8 mouse cellular contexts compared by ENCODE assay signal in genomic region chr8:125518301-125518700, GRCm38 (mm10). TPM values are rescaled to one million over a fixed set of nuclear protein-coding genes. Genes with fewer than 3 reads are reported as not detected.
DNase-seq lines count a peak whose midpoint lies in the region; ATAC-seq and TF ChIP-seq lines count a peak whose summit lies in the region.

No protein-coding gene starts in this region.

- peaks cover 15% of the 10 kb centered on the region for H3K4me1 ChIP-seq in bone marrow, adult 2 months (ENCODE audit: control insufficient read depth, insufficient read depth, low read length)
- peaks cover 15% of the 10 kb centered on the region for H3K4me1 ChIP-seq in intestine, embryonic 14.5 days (replicated peaks; ENCODE audit: control insufficient read depth, insufficient read depth, low read length)
- H3K4me1 ChIP-seq in lung, postnatal 0 days (ENCODE audit: insufficient read depth, low read depth, low read length): peaks cover 33% of the 10 kb centered on the region; the same call in 1 of the 2 replicates
- peaks cover 32% of the 10 kb centered on the region for H3K4me1 ChIP-seq in forebrain, embryonic 14.5 days (ENCODE audit: control insufficient read depth, insufficient read depth, low read length)

- H3K9ac ChIP-seq in intestine, embryonic 14.5 days (ENCODE audit: low read length): no peak overlapping the region
- no peak overlapping the region for H3K9ac ChIP-seq in lung, postnatal 0 days (replicated peaks; ENCODE audit: low read depth)
- H3K9ac ChIP-seq in forebrain, embryonic 14.5 days (ENCODE audit: low read length): no peak overlapping the region

- no peak overlapping the region for H3K4me2 ChIP-seq in intestine, embryonic 14.5 days (ENCODE audit: low read length)
- H3K4me2 ChIP-seq in lung, postnatal 0 days (replicated peaks; ENCODE audit: low read depth, low read length): no peak overlapping the region
- H3K4me2 ChIP-seq in forebrain, embryonic 14.5 days (ENCODE audit: low read length): no peak overlapping the region

- H3K36me3 ChIP-seq in intestine, embryonic 14.5 days (ENCODE audit: control insufficient read depth, insufficient read depth, low read length): no peaks in the 10 kb centered on the region
- no peaks in the 10 kb centered on the region for H3K36me3 ChIP-seq in lung, postnatal 0 days (ENCODE audit: insufficient read depth, low read length)
- H3K36me3 ChIP-seq in forebrain, embryonic 14.5 days (ENCODE audit: control insufficient read depth, insufficient read depth, low read length): no peaks in the 10 kb centered on the region

- H3K27me3 ChIP-seq in intestine, embryonic 14.5 days (replicated peaks; ENCODE audit: control insufficient read depth, insufficient read depth, low read length): no peaks in the 10 kb centered on the region
- no peaks in the 10 kb centered on the region for H3K27me3 ChIP-seq in lung, postnatal 0 days (replicated peaks; ENCODE audit: insufficient read depth, low read length)
- no peaks in the 10 kb centered on the region for H3K27me3 ChIP-seq in forebrain, embryonic 14.5 days (replicated peaks; ENCODE audit: control insufficient read depth, insufficient read depth, low read length)

- no peak for TF ChIP-seq POLR2A in bone marrow, adult 2 months (IDR thresholded peaks at IDR 0.05; ENCODE audit: borderline replicate concordance, control insufficient read depth, low read depth, low read length)

- no peak overlapping the region for H3K4me3 ChIP-seq in bone marrow, adult 2 months (replicated peaks; ENCODE audit: control insufficient read depth, low read depth, low read length)
- no peak overlapping the region for H3K4me3 ChIP-seq in intestine, embryonic 14.5 days (ENCODE audit: low read depth, low read length)
- H3K4me3 ChIP-seq in lung, postnatal 0 days (ENCODE audit: low read depth, low read length): no peak overlapping the region
- H3K4me3 ChIP-seq in forebrain, embryonic 14.5 days (ENCODE audit: low read depth, low read length): no peak overlapping the region

- WGBS in bone marrow, adult 2 months: 23% methylated on average over 6 of the region's 6 CpGs
- 73% methylated on average over 6 of the region's 6 CpGs for WGBS in intestine, embryonic 14.5 days
- 36% methylated on average over 6 of the region's 6 CpGs for WGBS in lung, postnatal 0 days
- 92% methylated on average over 6 of the region's 6 CpGs for WGBS in forebrain, embryonic 14.5 days

- 0 out of 2 replicates have a peak, but pooled peaks have one; percentile 38 for ATAC-seq in intestine, embryonic 14.5 days (replicated peaks; ENCODE audit: low FRiP score, low TSS enrichment, low read depth)
- peak; percentile 75 for ATAC-seq in lung, postnatal 0 days
- ATAC-seq in forebrain, embryonic 14.5 days: no peak

- no peak for TF ChIP-seq CTCF in bone marrow, adult 2 months (IDR thresholded peaks at IDR 0.05; ENCODE audit: control insufficient read depth, insufficient read depth, low read length)
- TF ChIP-seq CTCF in lung, postnatal 0 days (IDR thresholded peaks at IDR 0.05): no peak

- peak; percentile 62 for TF ChIP-seq EP300 in lung, postnatal 0 days (IDR thresholded peaks at IDR 0.05)

- H3K27ac ChIP-seq in bone marrow, adult 2 months (ENCODE audit: control insufficient read depth, insufficient read depth, low read depth, low read length, poor library complexity): peak overlapping the region; percentile 69
- H3K27ac ChIP-seq in intestine, embryonic 14.5 days (ENCODE audit: low read depth): peak overlapping the region; percentile 24; the same call in 1 of the 2 replicates
- peak overlapping the region; percentile 84 for H3K27ac ChIP-seq in lung, postnatal 0 days (ENCODE audit: low read length)
- no peak overlapping the region for H3K27ac ChIP-seq in forebrain, embryonic 14.5 days (ENCODE audit: low read depth, low read length)

- DNase-seq in cerebellum, adult 9-11 months: peak; percentile 32
- DNase-seq in cerebellum, adult 11-12 months: no peak
- DNase-seq in intestine, embryonic 14.5 days (ENCODE audit: low spot score): no peak
- DNase-seq in lung, postnatal 0 days (ENCODE audit: low spot score): peak; percentile 89
- no peak for DNase-seq in forebrain, embryonic 14.5 days (ENCODE audit: low spot score)
- DNase-seq in cerebellum, adult 9-10 months: no peak
- no peak for DNase-seq in urinary bladder, postnatal 4 days (ENCODE audit: low spot score in 2 of 2)

- no peaks in the 10 kb centered on the region for H3K9me3 ChIP-seq in intestine, embryonic 14.5 days (ENCODE audit: control insufficient read depth, low read length)
- no peaks in the 10 kb centered on the region for H3K9me3 ChIP-seq in lung, postnatal 0 days (ENCODE audit: low read length)
- H3K9me3 ChIP-seq in forebrain, embryonic 14.5 days (replicated peaks; ENCODE audit: control insufficient read depth, low read length): no peaks in the 10 kb centered on the region

RNA-seq across cellular contexts. Expression of gene Sipa1l2, which starts 51.3 kb away (rescaled TPM):
- 2.4 and 6.7 TPM in 2 replicates for polyA plus RNA-seq in bone marrow, adult 2 months (2011; ENCODE audit: insufficient read depth, insufficient read length, low replicate concordance, missing spikeins)
- 6.9 and 7.2 TPM in 2 replicates for polyA plus RNA-seq in intestine, embryonic 14.5 days (2014; fragmentation: Nextera tagmentation; extraction: Ambion mirVana)
- 9.4 and 11.1 TPM in 2 replicates for polyA plus RNA-seq in lung, postnatal 0 days (2015; fragmentation: Nextera tagmentation; extraction: Ambion mirVana)
- polyA plus RNA-seq in forebrain, embryonic 14.5 days (2014; fragmentation: Nextera tagmentation; extraction: Ambion mirVana): 15.5 and 19.9 TPM in 2 replicates

Comparison
In these comparisons a context has a peak if more than half of its experiments do, and no peak if none do; other contexts are left out.
1. DNase-seq: peak in cerebellum, adult 9-11 months (single experiment) and lung, postnatal 0 days (single experiment); none in cerebellum, adult 11-12 months (single experiment), intestine, embryonic 14.5 days (single experiment), forebrain, embryonic 14.5 days (single experiment), cerebellum, adult 9-10 months (single experiment) and urinary bladder, postnatal 4 days (0 of 2).